Mouse (Mus musculus): Measurements from ENCODE around the gene Zfp61. TPM values are rescaled to one million over a fixed set of nuclear protein-coding genes. Genes with fewer than 3 reads are reported as not detected.
A peak's percentile ranks its signal among the peaks of the same experiment; 100 is the strongest.

The Zfp61 gene
- polyA plus RNA-seq, 1 experiment from 2014 or later, result 46.4 TPM

GRCm38 (mm10) chr7:24322593-24322992 lies 21.6 kb upstream of the Zfp61 start:
- H3K36me3 ChIP-seq (replicated peaks), result no peaks in the 10 kb centered on the region
- no peak overlapping the region for H3K27ac ChIP-seq (replicated peaks)
- H3K27me3 ChIP-seq (replicated peaks; ENCODE audit: low read depth, poor library complexity, severe bottlenecking), result no peaks in the 10 kb centered on the region
- no peak overlapping the region for H3K4me3 ChIP-seq
- DNase-seq (ENCODE audit: low spot score), result no peak
- peaks cover 4% of the 10 kb centered on the region; the same call in 1 of the 2 replicates for H3K4me1 ChIP-seq
- peaks cover 16% of the 10 kb centered on the region for H3K9me3 ChIP-seq
- WGBS, result 80% methylated on average over 4 of the region's 4 CpGs

- Histone ChIP-seq H3K27me3 (replicated peaks; ENCODE audit: low read depth, poor library complexity, severe bottlenecking) (no peaks in the 10 kb centered on the region), H3K27ac (replicated peaks) (no peak overlapping the region), H3K4me1 (peaks cover 13% of the 10 kb centered on the region), H3K9me3 (peaks cover 5% of the 10 kb centered on the region), H3K4me3 (no peak overlapping the region), H3K36me3 (replicated peaks) (no peaks in the 10 kb centered on the region)
- WGBS, result 68% methylated on average over 6 of the region's 6 CpGs
- no peak for DNase-seq (ENCODE audit: low spot score)
Observed at GRCm38 (mm10) chr7:24318942-24319341, 17.9 kb upstream of the Zfp61 start.

GRCm38 (mm10) chr7:24316567-24317092 lies 15.6 kb upstream of the Zfp61 start, which contains the start of gene Zfp94:
Gene Zfp94, minus strand, starts transcription at chr7:24316666.
- under 1% methylated on average over 33 of the region's 33 CpGs for WGBS
- Histone ChIP-seq H3K4me3 (peak within 1 kb of the TSS; percentile 75), H3K9me3 (no peaks in the 10 kb centered on the region), H3K27me3 (replicated peaks; ENCODE audit: low read depth, poor library complexity, severe bottlenecking) (no peaks in the 10 kb centered on the region), H3K27ac (replicated peaks) (peak within 1 kb of the TSS; percentile 93), H3K36me3 (replicated peaks) (peaks cover 20% of the 10 kb centered on the region), H3K4me1 (peaks cover 13% of the 10 kb centered on the region)
- DNase-seq (ENCODE audit: low spot score), result peak; percentile 94

DNA sequence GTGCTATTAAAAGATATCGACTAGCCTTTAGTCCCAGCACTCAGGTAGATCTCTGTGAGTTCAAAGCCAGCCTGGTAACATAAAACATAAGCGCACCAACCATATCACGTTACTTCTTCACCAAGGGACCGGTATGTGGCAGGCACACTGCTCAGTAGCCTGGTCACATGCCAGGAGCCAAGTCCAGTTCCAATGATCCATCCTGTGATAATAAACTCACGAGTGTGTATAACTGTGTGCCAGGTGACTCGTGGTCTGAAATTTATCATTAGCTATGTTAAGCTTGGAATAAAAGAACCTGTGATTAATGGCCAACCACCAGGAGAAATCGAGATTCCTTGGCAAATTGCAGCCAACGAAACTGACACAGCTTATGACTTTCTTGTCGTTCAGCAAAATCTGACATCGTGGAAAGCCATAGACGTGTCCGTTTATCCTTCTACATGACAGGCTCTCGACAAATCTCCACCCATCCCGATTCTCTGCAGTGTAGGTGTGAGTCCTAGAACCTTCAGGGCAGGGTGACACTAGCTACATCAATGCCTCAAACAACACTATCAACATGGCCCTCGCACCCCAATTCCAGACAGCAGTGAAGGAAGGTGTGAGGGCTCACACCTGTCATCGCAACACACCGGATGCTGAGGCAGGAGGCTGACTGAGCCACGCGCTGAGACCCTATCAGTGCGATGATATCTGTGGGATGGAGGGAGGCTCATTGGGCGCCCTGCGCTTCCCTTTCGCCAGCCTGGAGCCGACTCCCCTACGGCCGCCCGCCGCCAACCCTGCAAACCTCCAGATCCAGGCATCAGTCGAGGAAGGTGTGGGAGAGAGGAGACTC lies 14.9 kb upstream of the Zfp61 start:
- H3K9me3 ChIP-seq, result no peaks in the 10 kb centered on the region
- peak overlapping the region; percentile 93 for H3K27ac ChIP-seq (replicated peaks)
- H3K27me3 ChIP-seq (replicated peaks; ENCODE audit: low read depth, poor library complexity, severe bottlenecking), result no peaks in the 10 kb centered on the region
- peaks cover 13% of the 10 kb centered on the region for H3K4me1 ChIP-seq
- H3K36me3 ChIP-seq (replicated peaks), result peaks cover 27% of the 10 kb centered on the region
- DNase-seq (ENCODE audit: low spot score), result no peak
- 33% methylated on average over 29 of the region's 29 CpGs for WGBS
- H3K4me3 ChIP-seq, result peak overlapping the region; percentile 75

GRCm38 (mm10) chr7:24299823-24300481 lies 1.1 kb downstream of the Zfp61 start:
- under 1% methylated on average over 18 of the region's 18 CpGs for WGBS
- Histone ChIP-seq H3K27me3 (replicated peaks; ENCODE audit: low read depth, poor library complexity, severe bottlenecking) (no peaks in the 10 kb centered on the region), H3K36me3 (replicated peaks) (peaks cover 64% of the 10 kb centered on the region), H3K4me1 (peaks cover 21% of the 10 kb centered on the region), H3K9me3 (no peaks in the 10 kb centered on the region; the same call in 1 of the 2 replicates), H3K4me3 (peak overlapping the region; percentile 75), H3K27ac (replicated peaks) (peak overlapping the region; percentile 96)
- peak; percentile 49 for DNase-seq (ENCODE audit: low spot score)

DNA sequence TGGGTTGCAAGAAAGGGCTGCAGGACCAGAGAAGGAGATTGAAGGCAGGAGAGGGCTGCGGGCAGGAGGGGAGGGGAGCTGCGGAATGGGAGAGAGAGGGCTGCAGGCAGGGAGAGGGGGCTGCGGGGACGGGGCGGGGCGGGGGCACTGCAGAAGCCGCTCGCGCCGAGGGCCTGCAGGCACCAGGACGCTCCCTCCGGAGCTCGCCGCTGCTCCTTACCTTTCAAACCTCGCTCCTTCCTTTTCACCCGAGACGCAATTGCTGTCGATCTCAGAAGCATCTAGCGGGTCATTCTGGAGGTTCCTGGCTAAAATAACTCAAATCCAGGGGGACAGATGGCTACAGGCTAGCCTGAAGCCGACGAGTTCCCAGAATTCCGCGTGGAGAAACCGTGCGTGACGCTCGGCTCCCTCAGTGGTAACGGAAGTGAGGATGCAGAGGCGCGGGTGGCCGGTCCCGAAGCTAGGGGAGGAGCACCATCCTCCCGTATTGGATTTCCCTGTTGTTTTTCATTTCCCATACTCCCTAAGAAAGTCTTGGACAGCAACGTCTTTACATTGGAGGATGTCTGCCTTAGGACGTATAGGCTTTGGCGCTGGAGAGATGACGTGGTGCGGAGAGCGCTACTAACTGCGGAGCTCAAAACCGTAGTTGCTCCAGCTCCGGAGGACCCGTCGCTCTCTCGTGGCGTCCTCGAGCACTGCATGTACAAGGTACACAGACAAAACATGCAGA lies 1.9 kb downstream of the Zfp61 start:
- H3K4me3 ChIP-seq, result peak overlapping the region; percentile 75
- H3K27me3 ChIP-seq (replicated peaks; ENCODE audit: low read depth, poor library complexity, severe bottlenecking), result no peaks in the 10 kb centered on the region
- peak; percentile 90 for DNase-seq (ENCODE audit: low spot score)
- H3K36me3 ChIP-seq (replicated peaks), result peaks cover 65% of the 10 kb centered on the region
- no peaks in the 10 kb centered on the region; the same call in 1 of the 2 replicates for H3K9me3 ChIP-seq
- under 1% methylated on average over 45 of the region's 47 CpGs for WGBS
- H3K4me1 ChIP-seq, result peaks cover 21% of the 10 kb centered on the region
- peak overlapping the region; percentile 96 for H3K27ac ChIP-seq (replicated peaks)

DNA sequence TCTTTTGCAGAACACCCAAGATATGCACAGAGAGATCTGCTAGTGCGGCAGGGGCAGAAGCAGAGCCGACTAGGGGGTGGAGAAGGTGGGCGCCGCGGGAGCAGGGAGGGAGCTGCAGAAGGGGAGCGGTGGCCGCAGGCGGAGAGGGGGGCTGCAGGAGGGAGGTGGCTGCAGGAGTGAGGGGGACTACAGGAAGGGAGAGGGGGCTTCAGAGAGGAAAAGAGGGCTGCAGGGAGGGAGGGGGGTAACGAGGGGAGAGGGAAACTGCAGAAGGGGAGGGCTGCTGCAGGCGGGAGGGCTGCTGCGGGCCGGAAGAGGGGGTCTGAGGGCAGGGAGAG lies 2.4 kb downstream of the Zfp61 start:
- under 1% methylated on average over 12 of the region's 12 CpGs for WGBS
- Histone ChIP-seq H3K4me1 (peaks cover 21% of the 10 kb centered on the region), H3K27ac (replicated peaks) (peak overlapping the region; percentile 96), H3K27me3 (replicated peaks; ENCODE audit: low read depth, poor library complexity, severe bottlenecking) (no peaks in the 10 kb centered on the region), H3K36me3 (replicated peaks) (peaks cover 65% of the 10 kb centered on the region), H3K9me3 (no peaks in the 10 kb centered on the region; the same call in 1 of the 2 replicates), H3K4me3 (peak overlapping the region; percentile 75)
- peak; percentile 73 for DNase-seq (ENCODE audit: low spot score)

DNA sequence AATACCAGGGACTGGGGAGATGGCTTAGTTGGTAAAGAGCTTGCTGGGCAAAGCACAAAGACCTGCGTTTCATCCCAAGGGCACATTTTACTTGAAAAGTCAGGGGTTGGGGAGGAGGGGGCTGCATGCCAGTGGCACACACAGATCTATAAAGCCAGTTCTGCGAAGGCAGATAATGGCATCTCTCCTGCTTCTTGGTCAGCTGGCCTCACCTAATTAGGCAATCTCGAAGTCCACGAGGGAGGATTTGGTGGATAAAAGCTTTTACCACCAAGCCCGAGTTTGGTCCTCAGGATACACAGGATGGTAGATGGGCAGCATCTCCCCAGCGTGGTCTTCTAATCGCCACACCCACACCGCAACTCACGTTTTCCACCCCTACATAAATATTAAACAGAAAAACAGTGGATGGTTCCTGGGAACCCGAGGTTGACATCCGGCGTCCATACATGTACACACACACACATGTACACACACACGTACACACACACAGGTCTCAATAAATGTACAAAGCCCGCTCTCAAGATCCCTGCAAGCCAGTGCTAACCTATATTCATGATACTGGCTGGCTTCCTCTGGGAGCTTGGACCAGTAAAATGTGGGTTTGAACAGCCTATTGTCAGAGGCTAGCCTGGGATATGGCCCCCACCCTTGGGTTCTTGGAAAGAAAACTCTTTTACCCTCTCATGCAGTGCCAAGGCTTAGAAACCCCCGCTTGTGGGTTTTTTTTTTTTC lies 3.5 kb downstream of the Zfp61 start:
- peak overlapping the region; percentile 75 for H3K4me3 ChIP-seq
- H3K27ac ChIP-seq (replicated peaks), result no peak overlapping the region
- no peaks in the 10 kb centered on the region; the same call in 1 of the 2 replicates for H3K9me3 ChIP-seq
- WGBS, result 89% methylated on average over 15 of the region's 15 CpGs
- no peaks in the 10 kb centered on the region for H3K27me3 ChIP-seq (replicated peaks; ENCODE audit: low read depth, poor library complexity, severe bottlenecking)
- peaks cover 21% of the 10 kb centered on the region for H3K4me1 ChIP-seq
- peaks cover 65% of the 10 kb centered on the region for H3K36me3 ChIP-seq (replicated peaks)
- DNase-seq (ENCODE audit: low spot score), result no peak

DNA sequence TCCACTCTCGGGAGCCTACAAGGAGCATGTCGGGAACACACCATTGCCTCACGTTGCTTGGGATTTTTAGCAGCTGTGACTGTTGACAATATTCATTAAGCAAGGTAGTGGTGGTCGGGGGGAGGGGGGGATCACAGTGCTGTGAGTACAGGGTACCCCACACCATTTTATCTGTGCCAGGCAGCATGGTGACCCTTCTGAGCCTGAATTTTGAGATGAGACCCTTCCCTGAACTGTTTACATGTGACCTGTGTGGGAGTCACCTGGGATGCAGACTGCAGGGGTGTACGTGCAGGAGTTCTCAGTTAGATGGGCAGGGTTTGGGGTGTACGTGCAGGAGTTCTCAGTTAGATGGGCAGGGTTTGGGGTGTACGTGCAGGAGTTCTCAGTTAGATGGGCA lies 4.6 kb downstream of the Zfp61 start:
- H3K27ac ChIP-seq (replicated peaks), result no peak overlapping the region
- H3K4me1 ChIP-seq, result peaks cover 21% of the 10 kb centered on the region
- no peak for DNase-seq (ENCODE audit: low spot score)
- H3K4me3 ChIP-seq, result no peak overlapping the region
- 93% methylated on average over 7 of the region's 7 CpGs for WGBS
- peaks cover 8% of the 10 kb centered on the region; the same call in 1 of the 2 replicates for H3K9me3 ChIP-seq
- no peaks in the 10 kb centered on the region for H3K27me3 ChIP-seq (replicated peaks; ENCODE audit: low read depth, poor library complexity, severe bottlenecking)
- peaks cover 65% of the 10 kb centered on the region for H3K36me3 ChIP-seq (replicated peaks)

GRCm38 (mm10) chr7:24295376-24295775 lies 5.7 kb downstream of the Zfp61 start:
- Histone ChIP-seq H3K4me3 (no peak overlapping the region), H3K27ac (replicated peaks) (no peak overlapping the region), H3K9me3 (peaks cover 10% of the 10 kb centered on the region; the same call in 1 of the 2 replicates), H3K27me3 (replicated peaks; ENCODE audit: low read depth, poor library complexity, severe bottlenecking) (no peaks in the 10 kb centered on the region), H3K36me3 (replicated peaks) (peaks cover 75% of the 10 kb centered on the region), H3K4me1 (peaks cover 15% of the 10 kb centered on the region)
- DNase-seq (ENCODE audit: low spot score), result no peak
- 96% methylated on average over 7 of the region's 7 CpGs for WGBS

DNA sequence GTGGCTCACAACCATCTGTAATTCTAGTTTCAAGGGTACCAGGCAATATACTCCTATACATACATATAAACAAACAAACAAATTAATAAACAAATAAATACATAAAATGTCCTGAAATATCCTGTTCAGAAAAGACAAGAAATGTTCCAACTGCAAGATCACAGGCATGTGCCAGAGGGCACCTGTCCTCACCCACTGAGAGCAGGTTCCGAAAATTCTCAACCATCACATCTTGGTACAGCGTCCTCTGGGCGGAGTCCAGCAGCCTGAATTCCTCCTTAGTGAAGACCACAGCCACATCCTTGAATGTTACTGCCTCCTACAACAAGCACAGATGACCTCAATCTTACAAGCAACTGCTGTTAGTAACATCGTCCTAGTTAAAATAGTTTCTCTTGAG lies 6.3 kb downstream of the Zfp61 start:
- H3K36me3 ChIP-seq (replicated peaks), result peaks cover 81% of the 10 kb centered on the region
- no peak for DNase-seq (ENCODE audit: low spot score)
- H3K4me3 ChIP-seq, result no peak overlapping the region
- peaks cover 10% of the 10 kb centered on the region for H3K4me1 ChIP-seq
- peaks cover 10% of the 10 kb centered on the region; the same call in 1 of the 2 replicates for H3K9me3 ChIP-seq
- no peak overlapping the region for H3K27ac ChIP-seq (replicated peaks)
- H3K27me3 ChIP-seq (replicated peaks; ENCODE audit: low read depth, poor library complexity, severe bottlenecking), result no peaks in the 10 kb centered on the region
- whole genome bisulfite sequencing, result 95% methylated on average over 4 of the region's 4 CpGs
